Mouse (Mus musculus): ENCODE results near the gene Vti1a. TPM values are rescaled to one million over a fixed set of nuclear protein-coding genes. Genes with fewer than 3 reads are reported as not detected.

Vti1a gene
- polyA plus RNA-seq, 1 experiment from 2014 or later, result 28.7 TPM

- Histone ChIP-seq H3K27me3 (ENCODE audit: insufficient read depth, low read length) (no peaks in the 10 kb centered on the region), H3K4me3 (ENCODE audit: low read length) (no peak overlapping the region), H3K36me3 (ENCODE audit: insufficient read depth, low read length) (no peaks in the 10 kb centered on the region), H3K9ac (replicated peaks; ENCODE audit: low read length) (no peak overlapping the region), H3K9me3 (ENCODE audit: low read length) (no peaks in the 10 kb centered on the region), H3K4me1 (ENCODE audit: insufficient read depth, low read length) (peaks cover 43% of the 10 kb centered on the region), H3K27ac (ENCODE audit: low read length) (peak overlapping the region; percentile 8; the same call in 1 of the 2 replicates), H3K4me2 (replicated peaks; ENCODE audit: low read depth, low read length) (no peak overlapping the region)
- WGBS, result 61% methylated on average over 25 of the region's 25 CpGs
- ATAC-seq (ENCODE audit: low FRiP score, low TSS enrichment), result 0 out of 2 replicates have a peak, but pooled peaks have one; percentile 13
Measured at GRCm38 (mm10) chr19:55577306-55578042, 261.4 kb downstream of the Vti1a start.

- Histone ChIP-seq H3K4me3 (ENCODE audit: low read length) (no peak overlapping the region), H3K9me3 (ENCODE audit: low read length) (no peaks in the 10 kb centered on the region), H3K9ac (replicated peaks; ENCODE audit: low read length) (no peak overlapping the region), H3K36me3 (ENCODE audit: insufficient read depth, low read length) (no peaks in the 10 kb centered on the region), H3K27me3 (ENCODE audit: insufficient read depth, low read length) (no peaks in the 10 kb centered on the region), H3K4me2 (replicated peaks; ENCODE audit: low read depth, low read length) (no peak overlapping the region), H3K4me1 (ENCODE audit: insufficient read depth, low read length) (peaks cover 41% of the 10 kb centered on the region), H3K27ac (ENCODE audit: low read length) (peak overlapping the region; percentile 41)
- ATAC-seq (ENCODE audit: low FRiP score, low TSS enrichment), result no peak
- WGBS, result 49% methylated on average over 17 of the region's 17 CpGs
Measured at GRCm38 (mm10) chr19:55578094-55579085, 262.3 kb downstream of the Vti1a start.

- no peak for ATAC-seq (ENCODE audit: low FRiP score, low TSS enrichment)
- peaks cover 42% of the 10 kb centered on the region for H3K4me1 ChIP-seq (ENCODE audit: insufficient read depth, low read length)
- no peak overlapping the region for H3K4me3 ChIP-seq (ENCODE audit: low read length)
- 84% methylated on average over 4 of the region's 4 CpGs for WGBS
- H3K4me2 ChIP-seq (replicated peaks; ENCODE audit: low read depth, low read length), result no peak overlapping the region
- no peak overlapping the region for H3K9ac ChIP-seq (replicated peaks; ENCODE audit: low read length)
- H3K36me3 ChIP-seq (ENCODE audit: insufficient read depth, low read length), result no peaks in the 10 kb centered on the region
- H3K27ac ChIP-seq (ENCODE audit: low read length), result no peak overlapping the region
- H3K9me3 ChIP-seq (ENCODE audit: low read length), result no peaks in the 10 kb centered on the region
- no peaks in the 10 kb centered on the region for H3K27me3 ChIP-seq (ENCODE audit: insufficient read depth, low read length)
Measured at GRCm38 (mm10) chr19:55579310-55579709, 263.2 kb downstream of the Vti1a start.

- Histone ChIP-seq H3K36me3 (ENCODE audit: insufficient read depth, low read length) (no peaks in the 10 kb centered on the region), H3K27me3 (ENCODE audit: insufficient read depth, low read length) (no peaks in the 10 kb centered on the region), H3K27ac (ENCODE audit: low read length) (peak overlapping the region; percentile 87), H3K4me2 (replicated peaks; ENCODE audit: low read depth, low read length) (no peak overlapping the region), H3K4me1 (ENCODE audit: insufficient read depth, low read length) (peaks cover 42% of the 10 kb centered on the region), H3K9ac (replicated peaks; ENCODE audit: low read length) (no peak overlapping the region), H3K4me3 (ENCODE audit: low read length) (no peak overlapping the region), H3K9me3 (ENCODE audit: low read length) (no peaks in the 10 kb centered on the region)
- 67% methylated on average over 8 of the region's 8 CpGs for WGBS
- ATAC-seq (ENCODE audit: low FRiP score, low TSS enrichment), result peak; percentile 76
Measured at GRCm38 (mm10) chr19:55580152-55580551, 264.1 kb downstream of the Vti1a start.

GRCm38 (mm10) chr19:55580667-55581066, 264.6 kb downstream of the Vti1a start:
- ATAC-seq (ENCODE audit: low FRiP score, low TSS enrichment), result peak; percentile 90
- H3K27me3 ChIP-seq (ENCODE audit: insufficient read depth, low read length), result no peaks in the 10 kb centered on the region
- no peaks in the 10 kb centered on the region for H3K36me3 ChIP-seq (ENCODE audit: insufficient read depth, low read length)
- peaks cover 45% of the 10 kb centered on the region for H3K4me1 ChIP-seq (ENCODE audit: insufficient read depth, low read length)
- H3K27ac ChIP-seq (ENCODE audit: low read length), result peak overlapping the region; percentile 87
- 42% methylated on average over 6 of the region's 6 CpGs for WGBS
- no peaks in the 10 kb centered on the region for H3K9me3 ChIP-seq (ENCODE audit: low read length)
- no peak overlapping the region for H3K9ac ChIP-seq (replicated peaks; ENCODE audit: low read length)
- no peak overlapping the region for H3K4me2 ChIP-seq (replicated peaks; ENCODE audit: low read depth, low read length)
- no peak overlapping the region for H3K4me3 ChIP-seq (ENCODE audit: low read length)

GRCm38 (mm10) chr19:55582896-55583653, 267.0 kb downstream of the Vti1a start:
- no peak overlapping the region for H3K4me2 ChIP-seq (replicated peaks; ENCODE audit: low read depth, low read length)
- 31% methylated on average over 15 of the region's 16 CpGs for WGBS

GRCm38 (mm10) chr19:55585270-55586224, 269.5 kb downstream of the Vti1a start:
- Histone ChIP-seq H3K36me3 (ENCODE audit: insufficient read depth, low read length) (no peaks in the 10 kb centered on the region), H3K4me1 (ENCODE audit: insufficient read depth, low read length) (peaks cover 20% of the 10 kb centered on the region), H3K9ac (replicated peaks; ENCODE audit: low read length) (no peak overlapping the region), H3K27me3 (ENCODE audit: insufficient read depth, low read length) (no peaks in the 10 kb centered on the region), H3K27ac (ENCODE audit: low read length) (no peak overlapping the region), H3K4me3 (ENCODE audit: low read length) (no peak overlapping the region), H3K9me3 (ENCODE audit: low read length) (no peaks in the 10 kb centered on the region), H3K4me2 (replicated peaks; ENCODE audit: low read depth, low read length) (no peak overlapping the region)
- 60% methylated on average over 18 of the region's 18 CpGs for WGBS
- no peak for ATAC-seq (ENCODE audit: low FRiP score, low TSS enrichment)

More at GRCm38 (mm10) chr19:55582896-55583653, 267.0 kb downstream of the Vti1a start:
- no peak for ATAC-seq (ENCODE audit: low FRiP score, low TSS enrichment)
- peaks cover 39% of the 10 kb centered on the region for H3K4me1 ChIP-seq (ENCODE audit: insufficient read depth, low read length)
- no peaks in the 10 kb centered on the region for H3K36me3 ChIP-seq (ENCODE audit: insufficient read depth, low read length)
- H3K27ac ChIP-seq (ENCODE audit: low read length), result no peak overlapping the region
- H3K9me3 ChIP-seq (ENCODE audit: low read length), result no peaks in the 10 kb centered on the region
- H3K9ac ChIP-seq (replicated peaks; ENCODE audit: low read length), result no peak overlapping the region
- H3K27me3 ChIP-seq (ENCODE audit: insufficient read depth, low read length), result no peaks in the 10 kb centered on the region
- H3K4me3 ChIP-seq (ENCODE audit: low read length), result no peak overlapping the region

GRCm38 (mm10) chr19:55587638-55588421, 271.7 kb downstream of the Vti1a start:
- Histone ChIP-seq H3K36me3 (ENCODE audit: insufficient read depth, low read length) (no peaks in the 10 kb centered on the region), H3K27ac (ENCODE audit: low read length) (no peak overlapping the region), H3K9ac (replicated peaks; ENCODE audit: low read length) (no peak overlapping the region), H3K4me2 (replicated peaks; ENCODE audit: low read depth, low read length) (no peak overlapping the region), H3K4me1 (ENCODE audit: insufficient read depth, low read length) (peaks cover 12% of the 10 kb centered on the region), H3K27me3 (ENCODE audit: insufficient read depth, low read length) (no peaks in the 10 kb centered on the region), H3K4me3 (ENCODE audit: low read length) (no peak overlapping the region), H3K9me3 (ENCODE audit: low read length) (no peaks in the 10 kb centered on the region)
- 84% methylated on average over 14 of the region's 14 CpGs for WGBS
- ATAC-seq (ENCODE audit: low FRiP score, low TSS enrichment), result no peak
